Mouse (Mus musculus) heart, embryonic 15.5 days (tissue): ENCODE measurements around the gene Trim45. TPM values are rescaled to one million over a fixed set of nuclear protein-coding genes. Genes with fewer than 3 reads are reported as not detected.
A peak's percentile ranks its signal among the peaks of the same experiment; 100 is the strongest.

ENCODE experiments used
- ATAC-seq: fragments of 200-750 bp; cut with Nextera tagmentation; replicated peaks from 2 replicates; pipeline ENCODE4 v1.8.0; 2017; ENCODE audit warnings: low read depth, moderate TSS enrichment; ENCODE audit not compliant: insufficient number of reproducible peaks, insufficient read depth, low FRiP score
- H3K27ac ChIP-seq: fragments of 300-500 bp; sonication (generic); 2 replicates; pipeline ENCODE4 v1.5.1; 2015; ENCODE audit warnings: mild to moderate bottlenecking, inconsistent platforms
- H3K27me3 ChIP-seq: fragments of 300-500 bp; sonication (generic); 2 replicates; pipeline ENCODE4 v1.6.1; 2015; ENCODE audit warnings: inconsistent platforms
- H3K36me3 ChIP-seq: fragments of 300-500 bp; sonication (generic); 2 replicates; pipeline ENCODE4 v1.6.1; 2015; ENCODE audit warnings: mild to moderate bottlenecking, inconsistent platforms
- H3K4me1 ChIP-seq: fragments of 300-500 bp; sonication (generic); replicated peaks from 2 replicates; pipeline ENCODE4 v1.6.1; 2015; ENCODE audit warnings: inconsistent platforms
- H3K4me2 ChIP-seq: fragments of 300-500 bp; sonication (generic); 2 replicates; pipeline ENCODE4 v1.6.1; 2015; ENCODE audit warnings: inconsistent platforms, mild to moderate bottlenecking, moderate library complexity
- H3K4me3 ChIP-seq: fragments of 300-500 bp; sonication (generic); 2 replicates; pipeline ENCODE4 v1.5.1; 2015; ENCODE audit warnings: mild to moderate bottlenecking, inconsistent platforms
- H3K9ac ChIP-seq: fragments of 300-500 bp; sonication (generic); 2 replicates; pipeline ENCODE4 v1.6.1; 2015; ENCODE audit warnings: mild to moderate bottlenecking, inconsistent platforms
- H3K9me3 ChIP-seq: fragments of 300-500 bp; sonication (generic); replicated peaks from 2 replicates; pipeline ENCODE4 v1.6.1; 2016; ENCODE audit warnings: inconsistent platforms
- WGBS: fragments of 180-500 bp; shearing (Covaris S2); methylation state at CpG from one replicate; pipeline ENCODE4 v1.1.7; 2015; ENCODE audit warnings: mixed read lengths; 5-methylcytosine and 5-hydroxymethylcytosine counted together
- polyA plus RNA-seq: library from polyadenylated mRNA; unstranded; fragments of >200 nt; fragmentation: Nextera tagmentation; extraction: Ambion mirVana; gene quantifications from 2 replicates; pipeline ENCODE4 v1.2.1, GENCODE M21; 2015

Trim45 gene
- 3.4 and 4.6 TPM in 2 replicates for polyA plus RNA-seq

- no peaks in the 10 kb centered on the region for H3K9me3 ChIP-seq
- H3K36me3 ChIP-seq, result no peaks in the 10 kb centered on the region
- no peaks in the 10 kb centered on the region for H3K27me3 ChIP-seq
- peaks cover 19% of the 10 kb centered on the region for H3K4me1 ChIP-seq
- peak within 1 kb of the TSS; percentile 78 for H3K27ac ChIP-seq
- WGBS, result under 1% methylated on average over 39 of the region's 39 CpGs
- H3K4me2 ChIP-seq, result peak within 1 kb of the TSS; percentile 71
- peak within 1 kb of the TSS; percentile 61 for H3K4me3 ChIP-seq
- peak within 1 kb of the TSS; percentile 66 for H3K9ac ChIP-seq
- peak; percentile 98 for ATAC-seq
Observed at GRCm38 (mm10) chr3:100921825-100922505, at the start of gene Trim45. Gene Trim45 (plus strand): TSS chr3:100922202.

DNA sequence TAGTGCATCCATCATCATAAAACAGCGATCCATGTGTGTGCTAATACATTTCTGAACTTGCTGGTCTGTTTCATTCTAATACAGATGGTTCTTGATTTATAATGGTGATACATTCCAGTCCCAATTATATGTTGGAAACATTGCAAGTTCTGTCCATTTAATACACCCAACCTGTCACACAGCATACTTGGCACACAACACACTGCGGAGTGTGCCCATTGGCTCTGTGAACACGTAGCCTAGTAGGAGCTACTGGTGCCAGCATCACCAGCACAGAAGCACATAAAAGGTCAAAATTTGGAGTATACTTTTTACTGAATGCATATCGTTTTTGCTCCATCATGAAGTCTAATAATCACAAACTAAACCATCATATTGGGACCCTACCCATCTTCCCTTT, 44.9 kb upstream of the Trim45 start:
- Histone ChIP-seq H3K4me1 (no peaks in the 10 kb centered on the region), H3K36me3 (no peaks in the 10 kb centered on the region), H3K4me2 (no peak overlapping the region), H3K4me3 (no peak overlapping the region), H3K9me3 (no peaks in the 10 kb centered on the region), H3K27ac (no peak overlapping the region), H3K9ac (no peak overlapping the region), H3K27me3 (no peaks in the 10 kb centered on the region)
- 86% methylated on average over 4 of the region's 4 CpGs for WGBS
- ATAC-seq, result no peak

DNA sequence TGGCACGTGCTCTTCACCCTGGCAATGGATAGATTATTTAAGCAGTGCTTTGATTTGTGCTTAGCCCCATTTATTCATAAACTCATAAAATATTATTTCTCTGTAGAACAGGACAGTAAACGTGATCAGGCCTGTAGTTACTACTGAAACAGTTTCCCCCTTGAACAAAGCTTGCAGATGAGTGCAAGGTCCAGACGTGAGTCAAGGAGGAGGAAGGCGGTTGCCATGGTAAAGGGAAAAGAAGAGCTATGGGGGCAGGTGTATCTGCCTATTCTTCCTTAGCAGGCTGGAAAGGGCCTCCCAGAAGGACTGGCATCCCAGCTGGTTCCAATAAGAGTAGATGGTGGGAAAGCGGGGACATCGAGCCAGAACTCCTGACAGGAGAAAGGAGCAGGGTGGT, 40.6 kb upstream of the Trim45 start:
- 75% methylated on average over 6 of the region's 6 CpGs for WGBS
- no peak for ATAC-seq
- no peaks in the 10 kb centered on the region for H3K36me3 ChIP-seq
- no peak overlapping the region for H3K9ac ChIP-seq
- no peak overlapping the region for H3K27ac ChIP-seq
- no peak overlapping the region for H3K4me2 ChIP-seq
- H3K9me3 ChIP-seq, result no peaks in the 10 kb centered on the region
- no peak overlapping the region for H3K4me3 ChIP-seq
- H3K4me1 ChIP-seq, result no peaks in the 10 kb centered on the region
- H3K27me3 ChIP-seq, result no peaks in the 10 kb centered on the region

- no peak overlapping the region for H3K4me2 ChIP-seq
- no peak overlapping the region for H3K4me3 ChIP-seq
- 75% methylated on average over 9 of the region's 9 CpGs for WGBS
- H3K27ac ChIP-seq, result no peak overlapping the region
- H3K9me3 ChIP-seq, result no peaks in the 10 kb centered on the region
- H3K36me3 ChIP-seq, result no peaks in the 10 kb centered on the region
- no peaks in the 10 kb centered on the region for H3K4me1 ChIP-seq
- no peak overlapping the region for H3K9ac ChIP-seq
- ATAC-seq, result no peak
- H3K27me3 ChIP-seq, result no peaks in the 10 kb centered on the region
Observed at GRCm38 (mm10) chr3:100881843-100882634, 40.0 kb upstream of the Trim45 start.

DNA sequence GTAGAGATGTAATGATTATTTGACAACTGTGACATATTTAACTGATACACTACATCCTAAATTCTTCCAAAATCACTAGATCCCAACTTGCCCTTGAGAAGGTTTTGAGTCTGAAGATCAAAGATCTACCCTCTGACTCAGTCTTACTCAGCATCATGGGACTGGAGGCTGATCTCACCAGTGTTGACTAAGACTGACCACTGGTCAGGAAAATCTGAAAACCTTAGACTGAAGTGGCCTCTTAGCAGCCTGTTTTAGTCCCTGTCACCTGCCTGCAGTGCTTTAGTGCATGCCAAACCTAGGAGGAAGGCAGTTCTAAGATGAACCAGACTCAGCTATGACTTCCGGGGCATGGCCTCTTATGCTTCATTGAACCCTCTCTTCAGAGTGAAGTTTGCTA, 32.8 kb upstream of the Trim45 start:
- Histone ChIP-seq H3K36me3 (no peaks in the 10 kb centered on the region), H3K9me3 (no peaks in the 10 kb centered on the region), H3K27me3 (no peaks in the 10 kb centered on the region), H3K27ac (no peak overlapping the region), H3K9ac (no peak overlapping the region), H3K4me1 (no peaks in the 10 kb centered on the region), H3K4me3 (no peak overlapping the region), H3K4me2 (no peak overlapping the region)
- WGBS, result 81% methylated on average over 1 of the region's 1 CpGs
- no peak for ATAC-seq

- no peak overlapping the region for H3K9ac ChIP-seq
- H3K4me2 ChIP-seq, result no peak overlapping the region
- 86% methylated on average over 3 of the region's 3 CpGs for WGBS
- no peak overlapping the region for H3K4me3 ChIP-seq
- H3K9me3 ChIP-seq, result no peaks in the 10 kb centered on the region
- no peaks in the 10 kb centered on the region for H3K36me3 ChIP-seq
- H3K27ac ChIP-seq, result no peak overlapping the region
- ATAC-seq, result no peak
- no peaks in the 10 kb centered on the region for H3K4me1 ChIP-seq
- H3K27me3 ChIP-seq, result no peaks in the 10 kb centered on the region
Observed at GRCm38 (mm10) chr3:100890406-100890805, 31.6 kb upstream of the Trim45 start.

DNA sequence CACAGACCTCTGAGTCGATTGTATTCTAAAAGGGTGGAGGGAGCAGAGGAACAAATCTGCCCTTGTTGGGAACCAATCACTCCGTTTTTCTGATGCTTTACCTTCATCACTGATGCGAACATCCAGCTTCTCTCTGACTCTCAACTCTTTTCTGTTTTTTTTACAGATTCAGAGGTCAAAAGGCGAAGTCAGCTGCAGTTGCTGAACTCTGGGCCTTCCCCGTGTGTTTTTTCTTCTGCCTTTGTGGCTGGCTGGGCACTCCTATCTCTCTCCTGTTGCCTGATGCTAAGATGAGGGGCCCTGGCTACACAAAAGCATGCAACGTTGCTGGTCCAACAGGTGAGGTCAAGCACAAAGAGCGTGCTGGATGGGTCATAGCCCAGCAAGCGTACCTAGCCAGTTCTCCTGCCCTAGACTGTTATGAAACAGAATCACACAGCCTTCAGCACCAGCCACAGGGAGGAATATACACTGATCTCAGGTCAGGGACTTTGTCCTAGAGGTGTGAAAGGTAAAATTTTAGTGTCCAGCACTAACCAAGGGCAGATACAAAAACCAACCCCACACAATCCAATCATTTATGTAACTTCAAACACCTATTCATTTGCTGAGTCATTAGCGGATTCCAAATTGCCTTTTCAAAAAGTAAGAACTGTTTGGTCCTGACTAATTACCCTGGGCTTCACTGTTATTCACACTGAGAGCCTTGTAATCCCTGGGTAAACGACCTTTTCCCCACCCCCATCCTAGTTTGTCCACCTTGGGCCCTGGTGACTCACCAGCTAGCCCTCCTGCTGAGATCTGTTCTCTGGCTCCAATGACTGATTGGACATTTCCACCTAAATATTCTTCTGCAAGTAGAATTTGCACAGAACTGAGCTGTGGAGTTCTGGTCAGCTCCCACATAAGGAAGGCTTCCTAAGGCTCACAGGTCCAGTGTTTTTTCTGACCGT, 29.3 kb upstream of the Trim45 start:
- 64% methylated on average over 11 of the region's 11 CpGs for WGBS
- no peak overlapping the region for H3K4me3 ChIP-seq
- H3K9ac ChIP-seq, result no peak overlapping the region
- H3K27ac ChIP-seq, result no peak overlapping the region
- no peaks in the 10 kb centered on the region for H3K36me3 ChIP-seq
- H3K27me3 ChIP-seq, result no peaks in the 10 kb centered on the region
- H3K9me3 ChIP-seq, result no peaks in the 10 kb centered on the region
- ATAC-seq, result no peak
- H3K4me2 ChIP-seq, result no peak overlapping the region
- H3K4me1 ChIP-seq, result no peaks in the 10 kb centered on the region

DNA sequence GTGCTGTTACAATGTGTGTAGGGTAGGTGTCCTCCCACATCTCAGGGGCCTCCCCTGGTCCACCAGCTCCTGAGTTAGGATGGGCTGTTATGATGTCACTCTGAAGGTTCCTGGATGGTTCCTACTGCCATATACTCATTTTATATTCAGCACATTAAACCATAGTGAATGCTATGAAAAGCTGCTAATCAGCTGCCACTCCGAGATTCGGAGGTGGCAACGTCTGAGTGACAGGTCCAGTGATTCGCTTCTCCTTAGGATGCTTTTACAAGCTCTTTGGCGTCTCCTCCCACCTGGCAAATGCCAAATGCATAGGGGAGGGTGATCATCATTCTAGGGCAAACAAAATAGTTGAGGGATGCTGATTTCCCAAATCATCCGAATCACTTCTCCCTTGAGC, 26.5 kb upstream of the Trim45 start:
- ATAC-seq, result no peak
- H3K4me3 ChIP-seq, result no peak overlapping the region
- no peak overlapping the region for H3K4me2 ChIP-seq
- no peaks in the 10 kb centered on the region for H3K4me1 ChIP-seq
- 83% methylated on average over 6 of the region's 6 CpGs for WGBS
- no peaks in the 10 kb centered on the region for H3K36me3 ChIP-seq
- H3K27ac ChIP-seq, result no peak overlapping the region
- H3K9me3 ChIP-seq, result no peaks in the 10 kb centered on the region
- H3K9ac ChIP-seq, result no peak overlapping the region
- no peaks in the 10 kb centered on the region for H3K27me3 ChIP-seq

DNA sequence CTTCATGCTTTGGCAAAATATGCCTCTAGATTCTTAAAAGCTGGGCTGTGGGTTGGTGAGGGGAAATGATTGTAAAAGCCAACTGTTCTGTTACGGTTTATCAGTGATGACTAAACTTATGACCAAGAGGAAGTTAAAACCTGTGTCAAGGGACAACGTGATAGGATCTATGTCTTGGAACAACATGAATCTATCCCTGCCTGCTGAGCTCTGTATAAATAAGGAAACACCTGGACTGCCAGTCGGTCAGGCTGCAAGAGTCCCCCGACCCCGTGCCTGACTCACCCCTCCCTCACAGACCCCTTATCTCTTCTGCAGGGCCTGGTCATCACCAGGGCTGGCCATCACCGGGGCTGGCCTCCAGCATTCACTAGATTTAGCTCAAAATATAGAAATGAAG, 15.9 kb upstream of the Trim45 start:
- Histone ChIP-seq H3K9ac (no peak overlapping the region), H3K36me3 (no peaks in the 10 kb centered on the region), H3K9me3 (no peaks in the 10 kb centered on the region), H3K27me3 (no peaks in the 10 kb centered on the region), H3K4me1 (peaks cover 8% of the 10 kb centered on the region; the same call in 1 of the 2 replicates), H3K4me3 (no peak overlapping the region), H3K27ac (no peak overlapping the region), H3K4me2 (no peak overlapping the region)
- WGBS, result 23% methylated on average over 6 of the region's 6 CpGs
- no peak for ATAC-seq

GRCm38 (mm10) chr3:100906916-100907315, 15.1 kb upstream of the Trim45 start:
- Histone ChIP-seq H3K27me3 (no peaks in the 10 kb centered on the region), H3K9me3 (no peaks in the 10 kb centered on the region), H3K36me3 (no peaks in the 10 kb centered on the region), H3K4me3 (no peak overlapping the region), H3K4me2 (no peak overlapping the region), H3K9ac (no peak overlapping the region), H3K27ac (no peak overlapping the region), H3K4me1 (peaks cover 8% of the 10 kb centered on the region; the same call in 1 of the 2 replicates)
- WGBS, result 35% methylated on average over 3 of the region's 3 CpGs
- no peak for ATAC-seq

DNA sequence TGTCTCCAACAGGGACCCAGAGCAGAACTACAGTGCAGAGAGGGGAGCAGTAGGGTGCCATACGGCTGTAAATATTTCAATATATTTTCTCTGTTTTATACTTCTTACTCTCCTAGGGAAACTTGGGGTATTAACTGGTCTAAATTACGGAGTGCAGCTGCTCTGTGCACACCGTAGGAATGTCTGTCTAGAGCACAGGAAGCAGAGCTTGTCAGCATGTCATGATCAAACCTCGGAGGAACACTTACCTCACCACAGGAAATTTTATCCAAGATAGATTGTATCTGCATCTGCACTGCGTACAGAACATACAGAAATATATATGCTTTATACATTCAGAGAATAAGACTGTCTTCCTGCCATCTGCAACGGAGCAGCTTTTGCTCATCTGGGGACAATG, 13.4 kb upstream of the Trim45 start:
- WGBS, result 25% methylated on average over 6 of the region's 6 CpGs
- H3K4me3 ChIP-seq, result no peak overlapping the region

More for the DNA sequence above, 13.4 kb upstream of the Trim45 start:
- no peak overlapping the region for H3K4me2 ChIP-seq
- no peak overlapping the region for H3K9ac ChIP-seq
- no peaks in the 10 kb centered on the region for H3K27me3 ChIP-seq
- peaks cover 8% of the 10 kb centered on the region; the same call in 1 of the 2 replicates for H3K4me1 ChIP-seq
- H3K36me3 ChIP-seq, result no peaks in the 10 kb centered on the region
- no peak for ATAC-seq
- no peaks in the 10 kb centered on the region for H3K9me3 ChIP-seq
- no peak overlapping the region for H3K27ac ChIP-seq
